Mouse (Mus musculus) ZHBTc4 (cell line): Measurements from ENCODE around the gene Rassf8.
A peak's percentile ranks its signal among the peaks of the same experiment; 100 is the strongest.

Experiments
- DNase-seq: peaks from one replicate; pipeline ENCODE4 v3.0.0-alpha.2; 2011; ENCODE audit warnings: low read depth, low spot score

Gene Rassf8

DNA sequence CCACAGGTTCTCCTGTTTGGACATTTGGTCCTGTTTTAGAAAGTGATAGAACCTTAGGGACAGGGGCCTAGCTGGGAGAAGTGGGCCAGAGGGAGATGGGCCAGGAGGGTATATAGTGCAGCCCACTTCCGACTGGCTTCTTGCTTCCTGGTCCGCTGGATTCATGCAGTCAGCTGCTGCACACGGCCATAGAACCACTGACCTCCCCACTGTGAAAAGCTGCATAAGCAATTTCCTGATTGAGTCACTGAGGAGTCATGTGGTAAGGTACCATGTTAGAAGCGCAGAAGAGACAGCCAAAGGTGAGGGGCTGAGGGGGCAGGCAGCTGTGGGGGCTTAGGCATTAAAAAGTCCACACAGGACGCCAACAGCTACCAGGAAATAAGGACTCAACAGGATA lies 75.7 kb downstream of the Rassf8 start:
- DNase-seq, result no peak

DNA sequence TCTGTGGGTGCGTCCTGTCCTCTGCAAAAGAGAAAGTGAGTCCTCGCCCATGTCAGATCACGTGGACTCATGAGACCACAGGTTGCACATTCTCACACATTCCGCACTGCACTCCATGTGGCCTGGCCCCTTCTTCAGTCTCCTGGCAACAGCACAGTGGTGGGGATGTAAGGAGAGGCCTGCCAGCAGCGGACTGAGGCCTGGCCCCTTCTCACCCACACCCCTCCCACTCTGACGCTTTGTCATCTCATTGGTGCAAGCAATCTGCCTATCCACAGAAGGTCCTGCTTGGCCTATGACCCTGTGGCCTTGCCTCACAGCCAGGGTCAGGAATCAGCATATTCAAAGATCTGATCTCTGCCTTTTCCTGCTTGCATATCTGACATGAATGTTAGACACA lies 76.6 kb downstream of the Rassf8 start:
- DNase-seq, result peak; percentile 74

DNA sequence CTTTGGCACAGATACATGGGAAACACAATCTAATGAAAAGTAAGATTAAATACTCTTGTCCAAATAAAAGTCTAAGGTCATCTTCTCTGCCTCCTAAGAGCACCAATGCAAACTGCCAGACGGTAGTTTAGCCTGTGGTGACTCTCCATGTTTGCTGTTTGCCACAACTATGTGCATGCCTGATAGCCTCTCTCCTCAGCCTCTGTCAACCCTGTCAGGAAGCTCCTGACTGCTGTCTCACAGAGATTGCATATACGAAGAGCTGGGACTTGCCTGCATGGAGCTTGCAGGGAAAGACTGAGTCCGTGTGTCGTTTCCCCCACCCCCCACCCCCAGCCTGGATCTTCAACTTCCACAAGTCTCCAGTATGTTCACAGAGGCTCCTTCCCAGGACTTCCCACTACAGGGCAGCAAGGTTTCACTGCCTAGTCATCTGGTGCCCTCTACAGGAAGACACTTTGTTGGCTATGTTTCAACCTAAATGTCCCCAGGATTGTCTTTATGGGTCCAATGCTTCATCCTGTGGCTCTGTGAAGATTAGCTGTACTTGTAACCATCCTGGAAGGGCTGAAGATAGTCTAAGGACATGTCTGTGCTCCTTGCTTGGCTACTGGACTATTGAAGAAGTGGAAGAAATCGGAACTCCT lies 77.2 kb downstream of the Rassf8 start:
- peak; percentile 71 for DNase-seq

DNA sequence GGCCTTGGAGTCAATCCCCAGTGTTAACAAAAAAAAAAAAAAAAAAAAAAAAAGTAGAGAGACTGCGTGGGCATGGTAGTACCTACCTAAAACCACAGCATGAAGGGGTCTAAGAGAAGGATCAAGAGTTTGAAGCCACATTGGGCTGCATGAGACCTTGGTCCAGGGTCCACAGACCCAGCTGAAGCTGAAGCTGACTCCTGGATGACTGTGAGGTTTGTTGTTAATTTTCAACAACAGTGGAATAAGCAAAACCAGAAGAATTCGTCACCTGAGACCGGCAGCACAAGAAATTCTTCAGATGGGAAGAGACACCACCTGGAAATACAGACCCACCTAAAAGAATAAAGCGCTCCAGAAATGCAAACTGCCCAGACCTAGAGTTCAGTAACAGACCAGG lies 79.8 kb downstream of the Rassf8 start:
- no peak for DNase-seq

DNA sequence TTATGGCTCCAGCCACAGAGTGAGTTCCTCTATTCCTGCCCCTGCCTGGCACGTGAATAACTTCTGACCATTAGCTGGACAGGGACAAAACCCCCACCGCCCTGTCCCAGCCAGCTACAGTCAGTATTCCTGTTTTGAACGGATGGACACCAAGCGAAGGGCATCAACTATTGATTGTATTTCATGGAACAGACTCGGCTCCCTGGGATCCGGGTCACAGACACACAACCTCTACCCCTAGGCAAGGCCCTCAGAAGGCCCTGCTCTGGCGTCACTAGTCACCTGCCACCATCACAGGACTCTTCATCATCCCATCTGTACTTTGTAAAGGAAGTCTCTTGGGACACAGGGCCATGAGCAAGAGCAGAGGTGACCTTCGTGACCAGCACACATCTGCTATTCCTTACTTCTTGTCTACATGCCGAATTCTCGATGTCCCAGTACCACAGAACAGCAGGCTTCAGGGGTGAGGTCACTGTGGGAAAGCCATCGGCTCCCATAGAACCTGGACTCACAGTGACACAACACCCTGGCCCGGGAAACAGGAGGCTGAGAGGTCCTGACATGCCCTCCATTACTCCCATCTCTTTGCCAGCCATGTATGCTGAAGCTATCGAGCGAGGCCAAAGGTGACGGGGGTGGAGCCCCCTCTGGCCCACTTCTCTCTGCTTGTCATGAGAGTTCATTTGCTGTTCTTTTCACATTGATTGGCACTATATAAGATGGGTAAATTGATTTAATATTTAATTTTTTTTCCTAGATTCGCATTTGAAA lies 82.7 kb downstream of the Rassf8 start:
- DNase-seq, result no peak

DNA sequence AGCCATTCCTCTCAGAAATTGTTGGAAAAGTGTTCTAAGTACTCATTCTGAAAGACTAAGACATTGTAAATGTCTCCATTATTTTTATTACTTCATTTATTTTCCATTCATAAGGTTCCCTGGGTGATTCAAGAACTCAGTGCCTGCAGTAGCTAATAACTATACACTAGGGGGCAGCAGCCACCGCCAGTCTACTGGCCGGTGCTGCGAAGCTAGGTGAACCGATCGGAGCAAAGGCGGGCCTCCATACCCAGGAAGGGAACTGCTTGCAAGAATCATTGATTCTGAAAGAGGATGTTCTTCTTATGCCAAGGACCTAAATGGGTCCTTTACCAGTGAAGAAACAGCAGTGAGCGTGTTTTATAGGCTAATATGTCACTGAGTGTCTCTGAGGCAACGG lies 83.6 kb downstream of the Rassf8 start:
- DNase-seq, result peak; percentile 75

DNA sequence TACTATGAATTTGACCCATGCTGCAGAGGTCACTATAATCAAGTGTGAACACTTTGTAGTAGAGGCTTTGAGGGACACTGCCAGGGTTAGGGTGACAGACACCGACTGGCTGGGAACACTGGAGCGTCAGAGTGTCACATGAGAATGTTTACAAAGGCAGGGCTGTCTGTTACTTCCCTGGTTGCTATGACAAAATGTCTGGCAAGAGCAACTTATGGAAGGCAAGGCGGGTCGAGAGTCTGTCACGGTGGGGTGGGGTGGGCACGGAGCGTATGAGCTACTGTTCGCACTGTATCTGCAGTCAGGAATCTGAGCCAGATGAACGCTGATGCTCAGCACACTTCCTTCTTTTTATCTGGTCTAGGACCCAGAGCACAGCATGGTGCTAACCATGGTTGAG lies 84.1 kb downstream of the Rassf8 start:
- DNase-seq, result no peak

DNA sequence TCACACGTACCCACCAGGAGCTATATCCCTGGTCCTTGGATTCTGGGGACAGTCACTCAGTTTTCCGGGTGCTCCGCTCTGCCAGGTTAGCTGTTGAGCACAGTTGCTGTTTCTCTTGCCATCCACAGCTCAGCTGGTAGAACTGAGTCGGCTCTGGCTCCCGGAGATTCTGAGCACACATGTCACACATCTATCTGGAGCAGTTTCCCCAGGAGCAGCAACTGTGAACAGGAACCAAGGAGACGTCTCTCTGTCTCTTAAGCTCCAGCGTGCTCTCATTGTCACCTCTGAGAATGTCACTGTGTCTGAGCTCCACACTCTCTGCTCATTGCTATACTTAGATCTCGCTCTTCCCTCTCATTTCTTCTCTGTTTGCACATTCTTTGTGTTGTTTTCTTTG lies 86.4 kb downstream of the Rassf8 start:
- no peak for DNase-seq

DNA sequence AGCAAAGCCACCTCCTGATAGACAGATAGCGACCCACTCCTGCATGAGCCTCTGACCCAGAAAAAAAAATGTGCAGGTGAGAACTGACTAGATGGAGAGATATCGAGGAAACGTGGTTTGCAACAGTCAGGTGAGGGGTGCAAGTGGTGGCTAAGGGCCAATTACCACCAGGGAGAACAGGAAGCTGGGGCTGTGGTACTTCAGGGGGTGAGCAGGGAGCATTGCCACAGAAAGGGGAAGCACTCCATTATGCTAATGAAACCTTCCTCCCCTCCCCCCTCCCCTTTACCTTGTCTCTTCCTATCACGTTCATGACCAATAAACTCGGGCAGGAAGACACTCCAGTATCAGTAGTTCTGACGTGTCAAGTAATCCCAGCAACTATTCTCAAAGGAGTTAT lies 88.8 kb downstream of the Rassf8 start:
- DNase-seq, result no peak

DNA sequence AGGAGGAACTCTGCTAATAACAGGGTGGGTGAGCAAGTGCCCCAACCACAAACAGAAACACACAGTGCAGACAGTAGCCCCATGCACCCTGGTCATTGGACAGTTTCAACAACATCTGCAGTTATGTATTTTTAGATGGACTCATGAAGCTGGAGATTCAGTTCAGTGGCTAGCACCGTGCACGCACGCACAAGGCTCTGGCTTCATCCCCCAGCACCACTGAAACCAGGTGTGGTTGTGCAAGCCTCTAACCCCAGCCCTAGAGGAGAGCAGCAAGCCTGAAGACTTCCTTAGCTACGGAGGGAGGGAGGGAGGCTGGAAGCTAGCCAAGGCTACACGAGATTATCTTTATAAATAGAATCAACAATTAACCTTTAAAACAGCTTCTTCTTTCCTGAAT lies 99.1 kb downstream of the Rassf8 start:
- DNase-seq, result no peak

DNA sequence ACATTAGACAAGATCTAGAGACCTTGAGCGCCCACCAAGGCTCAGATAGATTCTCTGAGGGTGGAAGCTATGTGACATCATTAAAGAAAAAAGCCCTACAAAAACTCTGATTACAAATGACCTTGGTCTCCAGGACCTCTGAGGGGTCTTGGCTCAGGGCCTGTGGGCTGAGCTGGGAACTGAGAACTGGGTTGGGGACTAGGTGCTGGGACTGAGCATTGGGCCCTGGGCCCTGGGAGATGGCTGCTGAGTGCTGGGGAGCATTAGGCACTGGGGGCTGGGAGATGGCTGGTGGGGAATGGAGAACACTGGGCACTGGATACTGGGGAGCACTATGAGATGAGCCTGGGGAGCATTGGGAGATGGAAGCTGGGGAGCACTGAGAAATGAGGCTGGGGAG lies 99.5 kb downstream of the Rassf8 start:
- no peak for DNase-seq

DNA sequence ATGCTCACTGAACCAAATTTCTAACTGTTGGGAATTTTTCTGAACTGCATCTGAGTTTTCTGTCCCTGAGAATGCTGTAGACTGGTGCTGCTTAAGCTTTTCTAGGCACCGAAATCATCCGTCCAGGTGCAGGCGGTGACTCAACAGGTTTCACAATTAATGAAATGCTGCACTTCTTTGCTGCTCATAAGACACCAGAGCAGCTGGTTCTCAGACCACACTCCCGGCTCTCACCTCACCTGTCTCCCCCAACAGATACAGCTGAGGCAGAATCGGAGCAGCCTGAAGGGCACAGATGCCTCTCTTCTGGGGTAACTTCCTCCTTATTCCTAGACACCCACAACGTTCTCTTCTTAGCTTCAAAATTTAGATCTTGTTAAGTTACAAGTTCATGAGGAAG lies 100.4 kb downstream of the Rassf8 start:
- no peak for DNase-seq

DNA sequence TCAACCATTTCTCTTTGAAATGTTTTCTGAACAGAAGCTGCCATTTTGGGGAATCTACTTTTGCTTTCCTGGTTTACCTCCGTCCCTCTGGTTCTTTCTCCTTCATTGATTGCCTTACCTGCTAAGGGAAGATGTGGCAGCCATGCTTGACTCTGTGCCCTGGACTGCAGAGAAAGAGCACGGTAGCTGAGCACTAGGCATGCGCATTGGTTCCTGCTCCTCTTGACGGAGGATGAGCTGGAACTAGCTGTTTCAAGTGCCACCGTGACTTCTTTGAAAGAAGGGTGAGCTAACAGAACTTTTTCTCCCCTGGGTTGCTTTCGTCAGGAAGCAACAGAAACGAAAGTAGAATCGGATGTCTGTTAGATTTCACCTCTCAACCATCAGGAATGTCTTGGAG lies 101.1 kb downstream of the Rassf8 start:
- DNase-seq, result no peak

DNA sequence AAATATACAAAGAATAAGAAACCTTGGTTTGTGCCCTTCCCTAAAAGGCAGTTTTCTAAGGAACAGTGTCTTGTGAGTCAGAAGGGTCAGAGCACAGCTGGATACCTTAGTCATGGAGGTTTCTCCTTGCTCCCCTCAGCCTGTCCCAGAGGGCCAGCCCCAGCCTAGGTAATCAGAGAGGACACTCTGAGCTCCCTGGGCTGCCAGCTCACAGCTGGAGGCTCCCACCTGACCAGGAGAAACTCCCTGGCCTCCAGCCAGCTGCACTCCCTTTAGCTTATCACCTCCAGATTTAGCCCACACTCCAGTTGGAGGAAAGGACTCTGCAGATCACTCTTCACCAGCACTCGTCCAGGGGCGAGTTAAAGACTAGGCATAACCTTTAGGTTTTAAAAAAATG lies 104.2 kb downstream of the Rassf8 start:
- DNase-seq, result no peak

DNA sequence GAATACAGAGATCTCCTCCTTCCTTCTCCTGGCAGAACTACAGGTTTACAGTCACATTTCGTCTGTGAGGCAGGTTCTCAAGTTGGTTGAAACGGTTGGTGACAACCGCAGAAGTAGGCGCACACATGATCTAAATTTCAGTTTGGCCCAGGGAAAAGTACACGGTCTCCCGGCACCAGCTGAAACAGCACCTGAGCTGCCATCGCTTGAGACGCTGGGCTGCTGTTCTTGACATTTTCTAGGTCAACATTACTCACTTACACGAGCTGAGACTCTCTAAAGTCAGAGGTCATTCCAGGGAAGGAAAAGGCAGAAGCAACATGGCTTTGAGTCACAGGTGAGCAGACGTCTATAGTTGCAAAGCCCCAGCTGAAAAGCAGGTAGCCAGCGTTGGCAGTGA lies 105.4 kb downstream of the Rassf8 start:
- DNase-seq, result no peak

DNA sequence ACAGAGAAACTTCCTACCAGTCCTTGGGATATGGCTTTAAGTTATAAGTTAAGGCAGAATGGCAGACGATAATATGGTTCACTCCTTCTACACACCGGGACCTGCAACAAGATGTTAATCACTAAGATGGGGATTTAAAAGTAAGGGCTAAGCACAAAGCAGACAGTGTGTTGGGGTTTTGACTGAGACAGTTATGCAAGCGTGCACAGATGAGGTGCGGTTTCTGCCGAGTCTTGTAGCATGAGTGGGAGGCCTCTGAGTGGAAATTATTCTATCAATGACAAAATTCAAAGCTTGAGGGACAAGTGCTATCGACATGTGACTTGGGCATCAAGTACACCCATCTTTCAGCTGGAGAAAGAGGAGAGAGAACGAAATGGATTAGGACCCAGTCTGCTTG lies 106.2 kb downstream of the Rassf8 start:
- no peak for DNase-seq

DNA sequence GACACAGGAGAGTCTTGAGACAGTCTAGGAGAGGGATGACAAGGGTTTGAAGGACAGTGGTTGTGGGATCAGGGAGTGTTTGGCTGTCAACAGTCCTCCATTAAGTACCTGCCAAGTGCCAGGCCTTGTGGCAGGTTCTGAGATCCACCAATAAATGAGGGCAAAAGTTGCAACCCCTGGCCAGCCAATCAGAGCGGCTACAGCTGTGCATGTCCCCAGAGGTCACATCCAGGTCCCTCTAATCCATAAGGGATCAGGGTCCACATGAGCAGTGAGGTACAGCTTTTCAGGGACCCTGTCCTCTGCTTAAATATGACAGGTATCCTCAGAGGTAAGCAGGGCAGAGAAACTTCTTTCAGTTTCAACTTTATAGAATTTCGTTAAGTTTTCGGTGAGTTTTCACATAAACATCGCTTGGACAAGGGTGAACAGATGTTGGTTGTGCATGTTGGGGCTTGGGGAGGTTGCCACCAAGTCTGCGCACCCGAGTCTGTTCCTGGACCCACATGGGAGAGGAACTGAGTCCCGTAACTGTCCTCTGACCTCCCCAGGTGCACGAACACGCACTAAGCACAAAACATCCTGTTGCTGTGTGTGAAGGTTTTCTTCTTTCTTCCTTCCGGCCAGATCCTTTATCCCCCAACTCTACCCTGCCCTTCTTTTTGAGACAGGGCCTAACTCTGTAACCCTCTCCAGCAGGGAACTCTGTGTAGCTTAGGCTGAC lies 107.0 kb downstream of the Rassf8 start:
- no peak for DNase-seq

DNA sequence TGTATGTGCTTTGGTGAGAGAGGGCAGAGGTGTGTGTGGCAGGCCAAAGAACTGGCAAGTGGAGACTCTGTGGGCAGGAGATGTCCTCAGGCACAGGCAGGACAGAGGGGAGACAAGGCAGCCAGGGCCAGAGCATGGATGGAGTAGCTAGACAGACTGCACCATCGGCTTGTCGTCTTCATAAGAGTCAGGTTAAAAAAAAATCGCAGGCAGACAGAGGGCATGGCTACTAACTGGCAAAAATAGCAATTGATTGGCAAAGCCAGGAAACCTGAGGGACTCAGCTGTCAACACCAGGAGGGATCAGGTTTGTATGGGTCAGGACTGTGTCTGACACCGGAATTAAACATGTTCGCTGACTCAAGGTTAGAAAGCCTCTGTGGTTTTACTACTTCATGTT lies 108.2 kb downstream of the Rassf8 start:
- no peak for DNase-seq

DNA sequence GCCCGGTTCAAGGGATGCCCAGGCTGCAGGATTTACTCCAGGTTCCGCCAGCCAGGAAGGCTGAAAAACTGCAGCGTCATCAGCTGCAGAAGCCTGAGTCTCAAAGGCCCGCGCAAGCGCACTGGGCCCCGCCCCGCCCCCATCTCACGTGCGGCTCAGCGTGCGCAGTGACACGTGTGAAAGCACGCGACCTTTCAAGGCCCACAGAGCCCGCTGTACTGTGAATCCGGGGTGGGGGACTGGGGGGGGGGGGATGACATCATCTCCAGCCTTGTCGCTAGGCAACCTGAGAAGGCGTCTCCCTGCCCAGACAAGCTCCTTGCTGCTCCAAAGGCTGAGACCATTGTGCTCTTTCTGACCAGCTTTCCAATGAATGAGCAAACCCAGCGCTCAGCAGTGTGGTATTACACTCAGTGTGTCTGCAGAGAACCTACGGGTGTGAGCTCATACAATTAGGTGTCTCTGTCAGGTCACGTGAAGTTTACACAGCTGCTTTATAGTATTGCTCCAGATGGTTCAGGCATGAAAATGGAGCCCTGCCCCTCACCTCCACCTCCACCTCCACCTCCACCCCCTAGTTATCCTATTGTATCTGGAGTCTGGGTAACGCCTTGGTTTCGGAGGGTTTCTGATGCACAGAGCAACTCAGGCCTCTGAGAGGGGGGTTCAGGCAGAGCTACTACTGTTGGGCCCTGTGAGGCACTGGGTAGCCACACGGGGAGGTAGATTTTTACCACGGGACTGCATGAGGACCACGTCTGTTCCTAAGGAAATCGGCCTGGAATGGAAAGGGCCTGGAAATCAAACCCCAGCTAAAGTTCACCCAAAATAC lies 109.4 kb downstream of the Rassf8 start:
- peak; percentile 98 for DNase-seq

DNA sequence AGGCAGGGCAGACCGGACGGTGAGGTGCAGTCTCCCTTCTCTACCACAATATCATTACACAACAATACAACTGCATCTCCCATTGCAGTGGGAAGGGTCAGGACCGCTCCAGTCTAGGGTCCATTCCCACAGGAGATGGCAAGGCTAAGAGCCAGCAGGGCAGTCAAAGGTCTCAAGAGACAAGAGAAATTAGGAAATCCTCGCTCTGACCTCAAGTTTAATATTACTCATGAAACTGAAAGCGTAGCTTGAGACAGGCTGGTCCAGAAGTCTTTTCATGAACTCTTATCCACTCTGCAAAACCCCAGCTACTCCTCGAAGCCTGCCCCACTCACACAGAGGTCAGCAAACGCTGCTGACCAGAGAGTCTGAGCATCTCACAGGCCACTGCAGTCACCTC lies 110.9 kb downstream of the Rassf8 start:
- DNase-seq, result no peak

DNA sequence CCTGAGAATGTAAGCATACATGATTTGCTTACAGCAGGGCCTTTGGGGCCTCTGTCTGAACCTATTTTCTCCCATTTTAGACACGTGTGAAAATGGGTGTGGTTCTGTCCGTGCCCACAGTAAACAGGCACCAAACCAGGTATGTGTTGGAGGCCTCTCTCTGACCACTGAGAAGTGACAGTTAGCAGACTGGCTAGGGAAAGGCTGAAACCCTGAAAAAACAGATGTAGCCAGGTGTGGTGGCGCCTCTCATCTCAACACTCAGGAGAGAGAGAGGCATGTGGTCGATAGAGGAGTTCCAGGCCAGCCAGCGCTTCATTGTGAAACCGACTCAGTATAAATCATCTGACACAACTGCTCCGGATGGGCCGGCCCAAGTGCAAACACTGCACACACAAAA lies 111.9 kb downstream of the Rassf8 start:
- no peak for DNase-seq

DNA sequence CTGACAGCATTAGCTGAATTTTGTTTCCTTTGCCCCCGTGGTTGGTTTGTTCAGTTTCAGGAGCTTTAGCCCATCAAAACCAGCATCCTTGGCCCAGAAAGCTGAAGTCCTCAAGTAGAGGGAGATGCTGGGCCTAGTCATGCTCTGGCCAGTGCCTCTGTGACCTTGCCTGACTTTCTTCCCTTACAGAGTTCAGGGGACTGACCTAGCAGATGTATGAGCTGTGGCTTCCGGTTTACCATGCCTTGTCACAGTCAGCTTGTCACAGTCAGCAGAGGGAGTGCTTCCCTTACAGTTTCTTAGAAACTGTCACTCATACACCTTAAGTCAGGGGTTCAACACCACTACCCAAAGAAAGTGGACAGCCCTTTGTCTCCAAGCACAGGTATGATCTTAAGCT lies 113.8 kb downstream of the Rassf8 start:
- DNase-seq, result no peak
